Comparison of ENCODE assay signal across 18 mouse cellular contexts in genomic region chr10:23492971-23493370, GRCm38 (mm10).
"Had no signal": no experiment of that assay in that cellular context is flagged by ENCODE, and none has a peak within 500 bp of the region (broad histone marks: within the 10 kb centered on the region; RNA-seq: fewer than 3 reads in every experiment).

No protein-coding gene starts in this region.

- H3K9me3 ChIP-seq: megakaryocyte, embryonic 14.5 days; midbrain, embryonic 10.5 days; midbrain, embryonic 13.5 days; midbrain, embryonic 15.5 days; neural tube, embryonic 13.5 days; neural tube, embryonic 15.5 days had no signal

- H3K4me1 ChIP-seq: midbrain, embryonic 10.5 days; midbrain, embryonic 13.5 days; midbrain, embryonic 15.5 days; neural tube, embryonic 13.5 days; neural tube, embryonic 15.5 days had no signal

- H3K4me3 ChIP-seq: megakaryocyte, embryonic 14.5 days; midbrain, embryonic 10.5 days; midbrain, embryonic 13.5 days; midbrain, embryonic 15.5 days; neural tube, embryonic 13.5 days; neural tube, embryonic 15.5 days had no signal

- DNase-seq: lung, adult 18-20 months; lung, postnatal 10 days; lung, postnatal 4 days; retina, postnatal 1 day; right cerebral cortex, adult 18-20 months; right cerebral cortex, postnatal 25 days; right cerebral cortex, postnatal 4 days; spleen, adult 18-20 months; thymus, adult 18-20 months; thymus, postnatal 14 days; thymus, postnatal 36 days had no signal

- ATAC-seq: midbrain, embryonic 13.5 days; midbrain, embryonic 15.5 days had no signal

- H3K36me3 ChIP-seq: midbrain, embryonic 10.5 days; midbrain, embryonic 13.5 days; midbrain, embryonic 15.5 days; neural tube, embryonic 13.5 days; neural tube, embryonic 15.5 days had no signal

- H3K9ac ChIP-seq: lung, embryonic 14.5 days; midbrain, embryonic 13.5 days; midbrain, embryonic 15.5 days; neural tube, embryonic 13.5 days; neural tube, embryonic 15.5 days had no signal

- H3K27ac ChIP-seq: midbrain, embryonic 10.5 days; midbrain, embryonic 13.5 days; midbrain, embryonic 15.5 days; neural tube, embryonic 13.5 days; neural tube, embryonic 15.5 days had no signal

- H3K27me3 ChIP-seq: megakaryocyte, embryonic 14.5 days; midbrain, embryonic 13.5 days; midbrain, embryonic 15.5 days; neural tube, embryonic 13.5 days; neural tube, embryonic 15.5 days had no signal

- H3K4me2 ChIP-seq: lung, embryonic 14.5 days; midbrain, embryonic 13.5 days; midbrain, embryonic 15.5 days; neural tube, embryonic 13.5 days; neural tube, embryonic 15.5 days had no signal
